In genomic region chrX:36989234-36989751, GRCm38 (mm10) we compare ENCODE assay signal across 8 mouse cellular contexts. TPM values are rescaled to one million over a fixed set of nuclear protein-coding genes. Genes with fewer than 3 reads are reported as not detected.
DNase-seq lines count a peak whose midpoint lies in the region; ATAC-seq lines count a peak whose summit lies in the region.

No protein-coding gene starts in this region.

- H3K27me3 ChIP-seq in hindbrain, embryonic 16.5 days (replicated peaks; ENCODE audit: control insufficient read depth, insufficient read depth, low read length), result no peaks in the 10 kb centered on the region

- DNase-seq in ZHBTc4 (ENCODE audit: low read depth, low spot score), result peak; percentile 68
- DNase-seq in cerebellum, postnatal 10 days, result peak; percentile 66
- DNase-seq in gastrocnemius, adult 18-20 months (ENCODE audit: low spot score), result peak; percentile 30
- DNase-seq in left cerebral cortex, postnatal 25 days (ENCODE audit: low spot score in 2 of 2), result peak; percentile 59 to 61
- peak; percentile 66 for DNase-seq in right cerebral cortex, postnatal 25 days
- peak; percentile 72 for DNase-seq in yolk sac, embryonic 10.5 days (ENCODE audit: low spot score)

- H3K4me2 ChIP-seq in hindbrain, embryonic 16.5 days (ENCODE audit: low read length), result peak overlapping the region; percentile 62

- H3K27ac ChIP-seq in hindbrain, embryonic 16.5 days (ENCODE audit: low read depth, low read length), result peak overlapping the region; percentile 76

- peak; percentile 86 for ATAC-seq in hindbrain, embryonic 16.5 days
- ATAC-seq in megakaryocyte-erythroid progenitor cell, adult 5-6 weeks (replicated peaks; ENCODE audit: low FRiP score, low TSS enrichment, poor library complexity, severe bottlenecking), result peak; percentile 90

- peak overlapping the region; percentile 67 for H3K4me3 ChIP-seq in hindbrain, embryonic 16.5 days (ENCODE audit: low read length)

- 13% methylated on average over 27 of the region's 29 CpGs for WGBS in hindbrain, embryonic 16.5 days

- peak overlapping the region; percentile 76 for H3K9ac ChIP-seq in hindbrain, embryonic 16.5 days (ENCODE audit: low read depth, low read length)

- no peaks in the 10 kb centered on the region for H3K9me3 ChIP-seq in hindbrain, embryonic 16.5 days (ENCODE audit: control insufficient read depth, low read length)

- no peaks in the 10 kb centered on the region for H3K36me3 ChIP-seq in hindbrain, embryonic 16.5 days (ENCODE audit: control insufficient read depth, insufficient read depth, low read length)

- peaks cover 2% of the 10 kb centered on the region; the same call in 1 of the 2 replicates for H3K4me1 ChIP-seq in hindbrain, embryonic 16.5 days (ENCODE audit: control insufficient read depth, insufficient read depth, low read depth, low read length)

- intact Hi-C loops in left cerebral cortex, postnatal 25 days (cut with DNase I), result loop anchor here (2.0 kb wide), 1 partner anchor 60 kb away; no protein-coding TSS in a partner anchor

RNA-seq across cellular contexts. Expression of gene Sept6, which starts 2.3 kb away (rescaled TPM):
- total RNA-seq in gastrocnemius, adult 18-20 months (2021), result 1 to 10 TPM; 1.2 to 1.4 TPM
- polyA plus RNA-seq in hindbrain, embryonic 16.5 days (2015; fragmentation: Nextera tagmentation; extraction: Ambion mirVana), result 77.8 and 78.0 TPM in 2 replicates
- 10 to 100 TPM; 57.9 to 63.8 TPM for total RNA-seq in left cerebral cortex, postnatal 25 days (2021)
- 15.5 TPM in 2 replicates for total RNA-seq in megakaryocyte-erythroid progenitor cell, adult 5-6 weeks (2014; fragmentation: Nextera tagmentation)
- 19.9 and 27.3 TPM in 2 replicates for total RNA-seq in megakaryocyte-erythroid progenitor cell, adult 5-6 weeks (2017)

RNA-seq across cellular contexts. Expression of gene Sowahd, which starts 59.4 kb away (rescaled TPM):
- total RNA-seq in gastrocnemius, adult 18-20 months (2021), result not detected
- 0.10 and 0.16 TPM in 2 replicates for polyA plus RNA-seq in hindbrain, embryonic 16.5 days (2015; fragmentation: Nextera tagmentation; extraction: Ambion mirVana)
- total RNA-seq in left cerebral cortex, postnatal 25 days (2021), result not detected
- total RNA-seq in megakaryocyte-erythroid progenitor cell, adult 5-6 weeks (2014; fragmentation: Nextera tagmentation), result not detected in 2 replicates
- not detected in 2 replicates for total RNA-seq in megakaryocyte-erythroid progenitor cell, adult 5-6 weeks (2017)

Comparison
In these comparisons a context has a peak if more than half of its experiments do, and no peak if none do; other contexts are left out.
1. Peak in every context shown above with its lines: DNase-seq, ATAC-seq, H3K4me3 ChIP-seq and H3K27ac ChIP-seq.
2. RNA of gene Sept6, which starts 2.3 kb away (total RNA-seq): 57.9 to 63.8 TPM in left cerebral cortex, postnatal 25 days and 15.5 to 27.3 TPM in megakaryocyte-erythroid progenitor cell, adult 5-6 weeks; 1.2 to 1.4 TPM in gastrocnemius, adult 18-20 months; every median in the first group is over 4 times any median in the second.